Comparison of ENCODE assay signal across 8 mouse cellular contexts in the genomic region with DNA sequence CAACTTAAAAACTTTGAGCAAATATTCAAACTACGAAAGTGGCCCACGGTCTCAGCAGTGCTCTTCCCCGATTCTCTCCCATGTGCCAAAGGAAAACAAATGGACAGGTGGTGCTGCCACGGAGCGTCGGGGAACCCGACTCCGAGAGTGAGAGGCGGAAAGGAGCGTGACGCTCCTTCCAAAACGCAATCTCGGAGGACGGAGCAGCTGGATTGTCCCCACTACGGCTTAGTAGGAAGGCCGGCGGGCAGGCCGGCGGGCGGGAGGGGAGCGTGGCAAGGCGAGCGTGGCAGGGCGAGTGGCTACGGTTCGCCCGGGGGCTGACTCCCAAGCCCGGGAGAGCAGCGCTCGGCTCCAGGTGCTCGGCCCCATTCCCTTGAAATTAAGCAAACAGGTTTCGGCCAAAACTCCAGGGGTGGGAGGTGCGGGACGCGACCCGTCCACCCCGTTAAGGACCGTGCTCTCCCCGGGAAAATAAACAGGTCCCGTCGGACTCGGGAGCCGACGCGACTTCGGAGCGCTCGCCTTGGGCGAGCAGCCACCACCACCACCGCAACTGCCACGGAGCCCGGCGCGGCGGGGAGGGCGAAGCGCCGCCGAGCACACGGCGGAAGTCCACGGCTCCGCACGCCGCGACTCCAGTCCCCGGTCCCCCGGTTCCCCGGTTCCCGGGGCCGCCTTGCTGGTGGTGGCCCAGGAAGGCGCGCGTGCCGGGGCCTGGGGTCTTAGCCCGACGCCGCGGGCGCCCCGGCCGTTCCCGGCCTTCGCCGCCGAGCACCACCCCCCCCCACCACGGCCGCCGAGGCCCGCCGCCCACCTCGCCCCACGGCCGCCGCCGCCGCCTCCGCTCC. TPM values are rescaled to one million over a fixed set of nuclear protein-coding genes. Genes with fewer than 3 reads are reported as not detected.
DNase-seq lines count a peak whose midpoint lies in the region; ATAC-seq lines count a peak whose summit lies in the region.

No protein-coding gene starts in this region.

- H3K4me3 ChIP-seq in hindbrain, embryonic 16.5 days (ENCODE audit: low read length): peak overlapping the region; percentile 93

- H3K9ac ChIP-seq in hindbrain, embryonic 16.5 days (ENCODE audit: low read depth, low read length): peak overlapping the region; percentile 95

- H3K36me3 ChIP-seq in hindbrain, embryonic 16.5 days (ENCODE audit: control insufficient read depth, insufficient read depth, low read length): no peaks in the 10 kb centered on the region

- WGBS in hindbrain, embryonic 16.5 days: under 1% methylated on average over 61 of the region's 98 CpGs

- peak overlapping the region; percentile 73 for H3K4me2 ChIP-seq in hindbrain, embryonic 16.5 days (ENCODE audit: low read length)

- peaks cover 20% of the 10 kb centered on the region for H3K4me1 ChIP-seq in hindbrain, embryonic 16.5 days (ENCODE audit: control insufficient read depth, insufficient read depth, low read depth, low read length)

- ATAC-seq in hindbrain, embryonic 16.5 days: peak; percentile 2
- ATAC-seq in monocyte, adult 5-6 weeks (replicated peaks; ENCODE audit: insufficient number of reproducible peaks, low FRiP score, low TSS enrichment, poor library complexity, severe bottlenecking): no peak

- intact Hi-C loops in left cerebral cortex, postnatal 14 days (cut with DNase I): no loop called here

- H3K27ac ChIP-seq in hindbrain, embryonic 16.5 days (ENCODE audit: low read depth, low read length): peak overlapping the region; percentile 97

- DNase-seq in adrenal gland, adult 18-20 months (ENCODE audit: low spot score in 2 of 2): peak; percentile 51 to 54
- peak; percentile 23 to 29 for DNase-seq in cerebellum, postnatal 4 days (ENCODE audit: low spot score in 2 of 2)
- peak; percentile 43 for DNase-seq in gastrocnemius, adult 18-20 months (ENCODE audit: low spot score)
- DNase-seq in left cerebral cortex, postnatal 14 days (ENCODE audit: low spot score in 2 of 2): peak; percentile 25 to 31
- DNase-seq in mesoderm, embryonic 11.5 days (ENCODE audit: low read depth, low spot score): peak; percentile 60
- peak; percentile 53 for DNase-seq in skeletal muscle tissue, adult 2 months (ENCODE audit: low read depth, low spot score)

- H3K27me3 ChIP-seq in hindbrain, embryonic 16.5 days (replicated peaks; ENCODE audit: control insufficient read depth, insufficient read depth, low read length): peaks cover 6% of the 10 kb centered on the region

- H3K9me3 ChIP-seq in hindbrain, embryonic 16.5 days (ENCODE audit: control insufficient read depth, low read length): no peaks in the 10 kb centered on the region

RNA-seq across cellular contexts. Expression of gene Gpbp1, which starts 1.0 kb away (rescaled TPM):
- total RNA-seq in adrenal gland, adult 18-20 months (2021): 10 to 100 TPM; 93.7 to 98.4 TPM
- 10 to 100 TPM; 53.0 to 62.4 TPM for total RNA-seq in gastrocnemius, adult 18-20 months (2021)
- 80.5 and 83.0 TPM in 2 replicates for polyA plus RNA-seq in hindbrain, embryonic 16.5 days (2015; fragmentation: Nextera tagmentation; extraction: Ambion mirVana)
- total RNA-seq in left cerebral cortex, postnatal 14 days (2021): 10 to 100 TPM; 77.6 to 79.6 TPM
- total RNA-seq in monocyte, adult 5-6 weeks (2017): 221 to 257 TPM (median 240 TPM) in 3 replicates
